Mouse (Mus musculus): ENCODE measurements at regions not wholly inside any gene's neighbourhood (a gene's known extent, or its start where the extent isn't known, plus 50 kb on each side); places are given as distances from the start of the nearest gene placed in this dataset.
"Not testable (repeated sequence)": the region's sequence is repeated elsewhere in the genome, so short reads cannot be mapped to it uniquely, and the experiment has no call there.

GRCm38 (mm10) chr3:126122323-126123259, 184.2 kb upstream of the Ugt8a start:
- Histone ChIP-seq H3K27me3 (replicated peaks; ENCODE audit: control insufficient read depth, insufficient read depth, low read length) (no peaks in the 10 kb centered on the region), H3K4me3 (ENCODE audit: low read depth, low read length) (no peak overlapping the region), H3K9me3 (ENCODE audit: control insufficient read depth, low read length) (no peaks in the 10 kb centered on the region), H3K4me2 (ENCODE audit: low read length) (no peak overlapping the region), H3K4me1 (replicated peaks; ENCODE audit: control insufficient read depth, insufficient read depth, low read length) (no peaks in the 10 kb centered on the region), H3K36me3 (ENCODE audit: control insufficient read depth, insufficient read depth, low read length) (no peaks in the 10 kb centered on the region), H3K9ac (ENCODE audit: low read length) (no peak overlapping the region), H3K27ac (ENCODE audit: low read depth) (no peak overlapping the region)
- DNase-seq (ENCODE audit: low spot score), result no peak
- 66% methylated on average over 2 of the region's 2 CpGs for WGBS
- no peak for ATAC-seq (replicated peaks; ENCODE audit: low FRiP score, low TSS enrichment, low read depth)

- H3K4me1 ChIP-seq (replicated peaks; ENCODE audit: control insufficient read depth, insufficient read depth, low read length), result no peaks in the 10 kb centered on the region
- H3K27ac ChIP-seq (ENCODE audit: low read depth), result no peak overlapping the region
- H3K9me3 ChIP-seq (ENCODE audit: control insufficient read depth, low read length), result no peaks in the 10 kb centered on the region
- no peaks in the 10 kb centered on the region for H3K36me3 ChIP-seq (ENCODE audit: control insufficient read depth, insufficient read depth, low read length)
- 70% methylated on average over 1 of the region's 1 CpGs for WGBS
- H3K4me2 ChIP-seq (ENCODE audit: low read length), result no peak overlapping the region
- ATAC-seq (replicated peaks; ENCODE audit: low FRiP score, low TSS enrichment, low read depth) (no peak), DNase-seq (ENCODE audit: low spot score) (no peak)
- no peaks in the 10 kb centered on the region for H3K27me3 ChIP-seq (replicated peaks; ENCODE audit: control insufficient read depth, insufficient read depth, low read length)
- no peak overlapping the region for H3K4me3 ChIP-seq (ENCODE audit: low read depth, low read length)
- no peak overlapping the region for H3K9ac ChIP-seq (ENCODE audit: low read length)
Measured at GRCm38 (mm10) chr3:126166542-126166941, 196.9 kb upstream of the Arsj start.

GRCm38 (mm10) chr3:126209024-126209423, 154.5 kb upstream of the Arsj start:
- H3K4me2 ChIP-seq (ENCODE audit: low read length), result no peak overlapping the region
- H3K27ac ChIP-seq (ENCODE audit: low read depth), result no peak overlapping the region
- no peak overlapping the region for H3K4me3 ChIP-seq (ENCODE audit: low read depth, low read length)
- H3K9me3 ChIP-seq (ENCODE audit: control insufficient read depth, low read length), result no peaks in the 10 kb centered on the region
- ATAC-seq (replicated peaks; ENCODE audit: low FRiP score, low TSS enrichment, low read depth) (no peak), DNase-seq (ENCODE audit: low spot score) (no peak)
- no peaks in the 10 kb centered on the region for H3K27me3 ChIP-seq (replicated peaks; ENCODE audit: control insufficient read depth, insufficient read depth, low read length)
- H3K4me1 ChIP-seq (replicated peaks; ENCODE audit: control insufficient read depth, insufficient read depth, low read length), result no peaks in the 10 kb centered on the region
- WGBS, result 73% methylated on average over 3 of the region's 3 CpGs
- no peaks in the 10 kb centered on the region for H3K36me3 ChIP-seq (ENCODE audit: control insufficient read depth, insufficient read depth, low read length)
- H3K9ac ChIP-seq (ENCODE audit: low read length), result no peak overlapping the region

- WGBS, result 78% methylated on average over 1 of the region's 1 CpGs
- DNase-seq (ENCODE audit: low spot score) (no peak), ATAC-seq (replicated peaks; ENCODE audit: low FRiP score, low TSS enrichment, low read depth) (no peak)
- H3K27ac ChIP-seq (ENCODE audit: low read depth), result no peak overlapping the region
- H3K9me3 ChIP-seq (ENCODE audit: control insufficient read depth, low read length), result no peaks in the 10 kb centered on the region
- H3K36me3 ChIP-seq (ENCODE audit: control insufficient read depth, insufficient read depth, low read length), result no peaks in the 10 kb centered on the region
- no peak overlapping the region for H3K4me2 ChIP-seq (ENCODE audit: low read length)
- H3K9ac ChIP-seq (ENCODE audit: low read length), result no peak overlapping the region
- no peaks in the 10 kb centered on the region for H3K27me3 ChIP-seq (replicated peaks; ENCODE audit: control insufficient read depth, insufficient read depth, low read length)
- no peak overlapping the region for H3K4me3 ChIP-seq (ENCODE audit: low read depth, low read length)
- no peaks in the 10 kb centered on the region for H3K4me1 ChIP-seq (replicated peaks; ENCODE audit: control insufficient read depth, insufficient read depth, low read length)
Measured at GRCm38 (mm10) chr3:126210226-126210625, 153.3 kb upstream of the Arsj start.

- no peak overlapping the region for H3K4me2 ChIP-seq (ENCODE audit: low read length)
- DNase-seq (ENCODE audit: low spot score), result no peak
- H3K27me3 ChIP-seq (replicated peaks; ENCODE audit: control insufficient read depth, insufficient read depth, low read length), result no peaks in the 10 kb centered on the region
- no peak overlapping the region for H3K9ac ChIP-seq (ENCODE audit: low read length)
- no peak for ATAC-seq (replicated peaks; ENCODE audit: low FRiP score, low TSS enrichment, low read depth)
- H3K4me1 ChIP-seq (replicated peaks; ENCODE audit: control insufficient read depth, insufficient read depth, low read length), result no peaks in the 10 kb centered on the region
- no peaks in the 10 kb centered on the region for H3K36me3 ChIP-seq (ENCODE audit: control insufficient read depth, insufficient read depth, low read length)
- no peaks in the 10 kb centered on the region for H3K9me3 ChIP-seq (ENCODE audit: control insufficient read depth, low read length)
- no peak overlapping the region for H3K4me3 ChIP-seq (ENCODE audit: low read depth, low read length)
- H3K27ac ChIP-seq (ENCODE audit: low read depth), result no peak overlapping the region
- 88% methylated on average over 4 of the region's 4 CpGs for WGBS
Measured at GRCm38 (mm10) chr3:126227575-126227974, 135.9 kb upstream of the Arsj start.

GRCm38 (mm10) chr3:126245834-126246233, 117.7 kb upstream of the Arsj start:
- no peaks in the 10 kb centered on the region for H3K4me1 ChIP-seq (replicated peaks; ENCODE audit: control insufficient read depth, insufficient read depth, low read length)
- H3K9me3 ChIP-seq (ENCODE audit: control insufficient read depth, low read length), result no peaks in the 10 kb centered on the region
- no peak overlapping the region for H3K9ac ChIP-seq (ENCODE audit: low read length)
- H3K4me3 ChIP-seq (ENCODE audit: low read depth, low read length), result no peak overlapping the region
- WGBS, result 87% methylated on average over 3 of the region's 3 CpGs
- no peaks in the 10 kb centered on the region for H3K27me3 ChIP-seq (replicated peaks; ENCODE audit: control insufficient read depth, insufficient read depth, low read length)
- H3K27ac ChIP-seq (ENCODE audit: low read depth), result no peak overlapping the region
- no peak for DNase-seq (ENCODE audit: low spot score)
- ATAC-seq (replicated peaks; ENCODE audit: low FRiP score, low TSS enrichment, low read depth), result no peak
- H3K36me3 ChIP-seq (ENCODE audit: control insufficient read depth, insufficient read depth, low read length), result no peaks in the 10 kb centered on the region
- no peak overlapping the region for H3K4me2 ChIP-seq (ENCODE audit: low read length)

- Histone ChIP-seq H3K4me2 (ENCODE audit: low read length) (no peak overlapping the region), H3K27me3 (replicated peaks; ENCODE audit: control insufficient read depth, insufficient read depth, low read length) (no peaks in the 10 kb centered on the region), H3K9me3 (ENCODE audit: control insufficient read depth, low read length) (no peaks in the 10 kb centered on the region), H3K27ac (ENCODE audit: low read depth) (no peak overlapping the region), H3K4me1 (replicated peaks; ENCODE audit: control insufficient read depth, insufficient read depth, low read length) (no peaks in the 10 kb centered on the region), H3K36me3 (ENCODE audit: control insufficient read depth, insufficient read depth, low read length) (no peaks in the 10 kb centered on the region), H3K4me3 (ENCODE audit: low read depth, low read length) (no peak overlapping the region), H3K9ac (ENCODE audit: low read length) (no peak overlapping the region)
- no peak for DNase-seq (ENCODE audit: low spot score)
- ATAC-seq (replicated peaks; ENCODE audit: low FRiP score, low TSS enrichment, low read depth), result no peak
- WGBS, result 76% methylated on average over 8 of the region's 8 CpGs
Measured at GRCm38 (mm10) chr3:126261270-126261669, 102.2 kb upstream of the Arsj start.

- H3K4me1 ChIP-seq (replicated peaks; ENCODE audit: control insufficient read depth, insufficient read depth, low read length); H3K9ac ChIP-seq (ENCODE audit: low read length); H3K36me3 ChIP-seq (ENCODE audit: control insufficient read depth, insufficient read depth, low read length); ATAC-seq (replicated peaks; ENCODE audit: low FRiP score, low TSS enrichment, low read depth); H3K4me3 ChIP-seq (ENCODE audit: low read depth, low read length); H3K27me3 ChIP-seq (replicated peaks; ENCODE audit: control insufficient read depth, insufficient read depth, low read length); DNase-seq (ENCODE audit: low spot score); H3K9me3 ChIP-seq (ENCODE audit: control insufficient read depth, low read length); H3K4me2 ChIP-seq (ENCODE audit: low read length); H3K27ac ChIP-seq (ENCODE audit: low read depth): not testable (repeated sequence)
Measured at GRCm38 (mm10) chr3:126272027-126272426, 91.5 kb upstream of the Arsj start.

GRCm38 (mm10) chr3:126273566-126273965, 89.9 kb upstream of the Arsj start:
- WGBS, result 89% methylated on average over 3 of the region's 3 CpGs
- ATAC-seq (replicated peaks; ENCODE audit: low FRiP score, low TSS enrichment, low read depth), result no peak
- no peak overlapping the region for H3K4me3 ChIP-seq (ENCODE audit: low read depth, low read length)
- DNase-seq (ENCODE audit: low spot score), result no peak
- no peaks in the 10 kb centered on the region for H3K4me1 ChIP-seq (replicated peaks; ENCODE audit: control insufficient read depth, insufficient read depth, low read length)
- no peaks in the 10 kb centered on the region for H3K27me3 ChIP-seq (replicated peaks; ENCODE audit: control insufficient read depth, insufficient read depth, low read length)
- H3K9ac ChIP-seq (ENCODE audit: low read length), result no peak overlapping the region
- H3K9me3 ChIP-seq (ENCODE audit: control insufficient read depth, low read length), result no peaks in the 10 kb centered on the region
- no peaks in the 10 kb centered on the region for H3K36me3 ChIP-seq (ENCODE audit: control insufficient read depth, insufficient read depth, low read length)
- no peak overlapping the region for H3K27ac ChIP-seq (ENCODE audit: low read depth)
- no peak overlapping the region for H3K4me2 ChIP-seq (ENCODE audit: low read length)
